Mouse (Mus musculus) liver, embryonic 15.5 days (tissue): Measurements from ENCODE around the gene Ehmt2. TPM values are rescaled to one million over a fixed set of nuclear protein-coding genes. Genes with fewer than 3 reads are reported as not detected.
A peak's percentile ranks its signal among the peaks of the same experiment; 100 is the strongest.

ENCODE experiments used
- ATAC-seq: fragments of 200-750 bp; cut with Nextera tagmentation; 2 replicates; pipeline ENCODE4 v1.8.0; 2017; ENCODE audit warnings: moderate number of reproducible peaks, mild to moderate bottlenecking, moderate library complexity; ENCODE audit not compliant: insufficient read depth
- H3K27ac ChIP-seq: fragments of 300-500 bp; sonication (generic); replicated peaks from 2 replicates; pipeline ENCODE4 v1.5.1; 2015; ENCODE audit warnings: mild to moderate bottlenecking, inconsistent platforms
- H3K27me3 ChIP-seq: fragments of 300-500 bp; sonication (generic); 2 replicates; pipeline ENCODE4 v1.6.1; 2015; ENCODE audit warnings: mild to moderate bottlenecking, inconsistent platforms
- H3K36me3 ChIP-seq: fragments of 300-500 bp; sonication (generic); replicated peaks from 2 replicates; pipeline ENCODE4 v1.6.1; 2015; ENCODE audit warnings: moderate library complexity, mild to moderate bottlenecking, inconsistent platforms
- H3K4me1 ChIP-seq: fragments of 300-500 bp; sonication (generic); replicated peaks from 2 replicates; pipeline ENCODE4 v1.6.1; 2015; ENCODE audit warnings: inconsistent platforms
- H3K4me2 ChIP-seq: fragments of 300-500 bp; sonication (generic); 2 replicates; pipeline ENCODE4 v1.6.1; 2015; ENCODE audit warnings: moderate library complexity, mild to moderate bottlenecking, inconsistent platforms
- H3K4me3 ChIP-seq: fragments of 300-500 bp; sonication (generic); replicated peaks from 2 replicates; pipeline ENCODE4 v1.5.1; 2015; ENCODE audit warnings: mild to moderate bottlenecking, inconsistent platforms
- H3K9ac ChIP-seq: fragments of 300-500 bp; sonication (generic); 2 replicates; pipeline ENCODE4 v1.6.1; 2015; ENCODE audit warnings: moderate library complexity, mild to moderate bottlenecking, inconsistent platforms
- H3K9me3 ChIP-seq: fragments of 300-500 bp; sonication (generic); replicated peaks from 2 replicates; pipeline ENCODE4 v1.6.1; 2016; ENCODE audit warnings: inconsistent platforms
- WGBS: fragments of 180-500 bp; shearing (Covaris S2); methylation state at CpG from one replicate; pipeline ENCODE4 v1.1.7; 2015; ENCODE audit warnings: mixed read lengths; ENCODE audit not compliant: insufficient replicate concordance; 5-methylcytosine and 5-hydroxymethylcytosine counted together
- polyA plus RNA-seq: library from polyadenylated mRNA; unstranded; fragments of >200 nt; fragmentation: Nextera tagmentation; extraction: Ambion mirVana; gene quantifications from 2 replicates; pipeline ENCODE4 v1.2.1, GENCODE M21; 2015

Ehmt2 gene
- polyA plus RNA-seq: 14.6 and 15.1 TPM in 2 replicates

GRCm38 (mm10) chr17:34898160-34898586 lies at the start of gene Ehmt2, which contains the start of gene C2:
Gene Ehmt2 (plus strand): TSS chr17:34898469.
Gene C2 (minus strand): TSS chr17:34898265.
- Histone ChIP-seq H3K4me2 (peak within 1 kb of the TSS; percentile 99), H3K27me3 (no peaks in the 10 kb centered on the region), H3K27ac (peak within 1 kb of the TSS; percentile 92), H3K4me3 (peak within 1 kb of the TSS; percentile 79), H3K36me3 (peaks cover 22% of the 10 kb centered on the region), H3K4me1 (peaks cover 77% of the 10 kb centered on the region), H3K9ac (peak within 1 kb of the TSS; percentile 82), H3K9me3 (no peaks in the 10 kb centered on the region)
- ATAC-seq: peak; percentile 37
- WGBS: under 1% methylated on average over 22 of the region's 44 CpGs

- peak within 1 kb of the TSS; percentile 83 for H3K9ac ChIP-seq
Observed at GRCm38 (mm10) chr17:34849722-34850516, 48.4 kb upstream of the Ehmt2 start, which contains the start of the genes Skiv2l and Nelfe. Gene Skiv2l (minus strand): TSS chr17:34850210. Gene Nelfe (plus strand): TSS chr17:34850391.

GRCm38 (mm10) chr17:34850517-34851125 lies 47.6 kb upstream of the Ehmt2 start:
- WGBS: 2% methylated on average over 25 of the region's 25 CpGs
- H3K4me2 ChIP-seq: peak overlapping the region; percentile 99
- H3K27me3 ChIP-seq: no peaks in the 10 kb centered on the region
- no peaks in the 10 kb centered on the region for H3K9me3 ChIP-seq
- peaks cover 60% of the 10 kb centered on the region for H3K36me3 ChIP-seq
- peak overlapping the region; percentile 86 for H3K4me3 ChIP-seq
- peak; percentile 30 for ATAC-seq
- H3K9ac ChIP-seq: peak overlapping the region; percentile 83
- peaks cover 52% of the 10 kb centered on the region for H3K4me1 ChIP-seq
- peak overlapping the region; percentile 78 for H3K27ac ChIP-seq

More at GRCm38 (mm10) chr17:34849722-34850516, 48.4 kb upstream of the Ehmt2 start, which contains the start of the genes Skiv2l and Nelfe:
- peaks cover 48% of the 10 kb centered on the region for H3K4me1 ChIP-seq
- no peaks in the 10 kb centered on the region for H3K9me3 ChIP-seq
- H3K36me3 ChIP-seq: peaks cover 62% of the 10 kb centered on the region
- peak within 1 kb of the TSS; percentile 86 for H3K4me3 ChIP-seq
- peak; percentile 92 for ATAC-seq
- no peaks in the 10 kb centered on the region for H3K27me3 ChIP-seq
- WGBS: 2% methylated on average over 62 of the region's 65 CpGs
- peak within 1 kb of the TSS; percentile 78 for H3K27ac ChIP-seq
- peak within 1 kb of the TSS; percentile 99 for H3K4me2 ChIP-seq

GRCm38 (mm10) chr17:34853511-34853910 lies 44.8 kb upstream of the Ehmt2 start:
- no peak for ATAC-seq
- no peak overlapping the region for H3K9ac ChIP-seq
- H3K4me1 ChIP-seq: peaks cover 64% of the 10 kb centered on the region
- H3K27ac ChIP-seq: no peak overlapping the region
- H3K36me3 ChIP-seq: peaks cover 59% of the 10 kb centered on the region
- H3K4me2 ChIP-seq: no peak overlapping the region
- no peaks in the 10 kb centered on the region for H3K27me3 ChIP-seq
- H3K4me3 ChIP-seq: no peak overlapping the region
- 61% methylated on average over 8 of the region's 8 CpGs for WGBS
- H3K9me3 ChIP-seq: no peaks in the 10 kb centered on the region

GRCm38 (mm10) chr17:34854761-34855160 lies 43.5 kb upstream of the Ehmt2 start:
- peaks cover 59% of the 10 kb centered on the region for H3K36me3 ChIP-seq
- no peaks in the 10 kb centered on the region for H3K9me3 ChIP-seq
- H3K27ac ChIP-seq: no peak overlapping the region
- no peak for ATAC-seq
- H3K27me3 ChIP-seq: no peaks in the 10 kb centered on the region
- WGBS: 65% methylated on average over 3 of the region's 3 CpGs
- no peak overlapping the region for H3K9ac ChIP-seq
- H3K4me1 ChIP-seq: peaks cover 64% of the 10 kb centered on the region
- no peak overlapping the region for H3K4me3 ChIP-seq
- no peak overlapping the region for H3K4me2 ChIP-seq

GRCm38 (mm10) chr17:34855825-34856224 lies 42.4 kb upstream of the Ehmt2 start:
- no peak overlapping the region for H3K27ac ChIP-seq
- H3K4me1 ChIP-seq: peaks cover 60% of the 10 kb centered on the region
- no peak overlapping the region for H3K4me3 ChIP-seq
- H3K9me3 ChIP-seq: no peaks in the 10 kb centered on the region
- ATAC-seq: no peak
- no peak overlapping the region for H3K4me2 ChIP-seq
- H3K9ac ChIP-seq: no peak overlapping the region
- WGBS: 35% methylated on average over 3 of the region's 3 CpGs
- H3K27me3 ChIP-seq: no peaks in the 10 kb centered on the region
- H3K36me3 ChIP-seq: peaks cover 59% of the 10 kb centered on the region

GRCm38 (mm10) chr17:34858670-34859069 lies 39.6 kb upstream of the Ehmt2 start:
- H3K36me3 ChIP-seq: peaks cover 43% of the 10 kb centered on the region
- ATAC-seq: no peak
- WGBS: 25% methylated on average over 4 of the region's 4 CpGs

GRCm38 (mm10) chr17:34860514-34860913 lies 37.8 kb upstream of the Ehmt2 start:
- no peak for ATAC-seq
- no peaks in the 10 kb centered on the region for H3K27me3 ChIP-seq
- peak overlapping the region; percentile 46 for H3K4me2 ChIP-seq
- 65% methylated on average over 9 of the region's 9 CpGs for WGBS
- peaks cover 26% of the 10 kb centered on the region for H3K36me3 ChIP-seq
- no peaks in the 10 kb centered on the region for H3K9me3 ChIP-seq
- no peak overlapping the region for H3K27ac ChIP-seq
- H3K4me3 ChIP-seq: peak overlapping the region; percentile 44
- peaks cover 30% of the 10 kb centered on the region for H3K4me1 ChIP-seq
- no peak overlapping the region for H3K9ac ChIP-seq

More at GRCm38 (mm10) chr17:34858670-34859069, 39.6 kb upstream of the Ehmt2 start:
- Histone ChIP-seq H3K9ac (no peak overlapping the region), H3K27ac (no peak overlapping the region), H3K4me2 (no peak overlapping the region), H3K9me3 (no peaks in the 10 kb centered on the region), H3K4me3 (no peak overlapping the region), H3K27me3 (no peaks in the 10 kb centered on the region), H3K4me1 (peaks cover 39% of the 10 kb centered on the region)

- peak overlapping the region; percentile 44 for H3K4me3 ChIP-seq
- peaks cover 13% of the 10 kb centered on the region for H3K36me3 ChIP-seq
- H3K27ac ChIP-seq: peak overlapping the region; percentile 71
- H3K27me3 ChIP-seq: no peaks in the 10 kb centered on the region
- peaks cover 30% of the 10 kb centered on the region for H3K4me1 ChIP-seq
- H3K4me2 ChIP-seq: peak overlapping the region; percentile 46
- ATAC-seq: peak; percentile 79
- WGBS: 47% methylated on average over 13 of the region's 13 CpGs
- H3K9me3 ChIP-seq: no peaks in the 10 kb centered on the region
- no peak overlapping the region for H3K9ac ChIP-seq
Observed at GRCm38 (mm10) chr17:34861704-34862415, 36.4 kb upstream of the Ehmt2 start.

- Histone ChIP-seq H3K36me3 (peaks cover 6% of the 10 kb centered on the region), H3K4me2 (peak within 1 kb of the TSS; percentile 46), H3K4me1 (peaks cover 26% of the 10 kb centered on the region), H3K27ac (peak within 1 kb of the TSS; percentile 71), H3K4me3 (peak within 1 kb of the TSS; percentile 44), H3K9ac (no peak within 1 kb of the TSS), H3K27me3 (no peaks in the 10 kb centered on the region), H3K9me3 (no peaks in the 10 kb centered on the region)
- ATAC-seq: peak; percentile 71
- 41% methylated on average over 8 of the region's 8 CpGs for WGBS
Observed at GRCm38 (mm10) chr17:34862416-34863081, 35.7 kb upstream of the Ehmt2 start, which contains the start of gene Cfb. Gene Cfb (minus strand): TSS chr17:34862518.
